Mouse (Mus musculus): ENCODE results near the gene Dmrtc2.
A peak's percentile ranks its signal among the peaks of the same experiment; 100 is the strongest.
"Not testable (repeated sequence)": the region's sequence is repeated elsewhere in the genome, so short reads cannot be mapped to it uniquely, and the experiment has no call there.

Gene Dmrtc2

DNA sequence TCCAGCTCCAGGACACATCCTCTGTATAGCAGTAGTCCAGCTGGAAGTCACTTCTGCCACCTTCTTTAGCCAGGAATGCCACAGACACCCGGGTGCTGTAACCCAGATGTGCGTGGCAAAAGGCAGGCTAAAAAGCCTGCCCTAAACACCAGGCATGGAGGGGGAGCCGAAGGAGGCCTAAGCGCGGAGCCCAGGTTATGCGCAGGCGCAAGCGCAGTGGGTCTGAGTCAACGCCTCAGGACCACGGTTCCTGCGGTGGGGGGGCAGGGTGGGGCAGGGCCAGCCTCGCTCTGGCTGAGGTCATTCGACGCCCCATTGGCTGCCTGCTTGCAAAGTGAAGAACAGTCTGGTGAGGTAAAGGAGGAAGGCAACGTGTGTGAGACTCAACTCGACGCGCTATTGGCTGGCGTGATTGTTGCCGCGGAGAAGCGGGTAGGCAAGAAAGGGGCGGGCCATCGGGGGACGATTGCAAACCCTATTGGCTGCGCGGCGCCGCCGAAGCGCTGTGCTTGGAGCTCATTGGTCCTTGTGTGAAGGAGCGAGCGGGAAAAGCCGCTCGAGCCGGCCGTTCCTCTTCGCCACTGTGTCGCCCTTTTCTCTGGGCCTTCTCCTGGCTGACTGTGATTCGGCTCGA, at the start of gene Dmrtc2, which contains the start of gene Lypd4:
TSS of gene Dmrtc2 (plus strand) at position 526 of the 634 bp plus-strand sequence.
TSS of gene Lypd4 (minus strand) at position 410 of the 634 bp plus-strand sequence.
- no peak for DNase-seq (ENCODE audit: low read depth, low spot score)

DNA sequence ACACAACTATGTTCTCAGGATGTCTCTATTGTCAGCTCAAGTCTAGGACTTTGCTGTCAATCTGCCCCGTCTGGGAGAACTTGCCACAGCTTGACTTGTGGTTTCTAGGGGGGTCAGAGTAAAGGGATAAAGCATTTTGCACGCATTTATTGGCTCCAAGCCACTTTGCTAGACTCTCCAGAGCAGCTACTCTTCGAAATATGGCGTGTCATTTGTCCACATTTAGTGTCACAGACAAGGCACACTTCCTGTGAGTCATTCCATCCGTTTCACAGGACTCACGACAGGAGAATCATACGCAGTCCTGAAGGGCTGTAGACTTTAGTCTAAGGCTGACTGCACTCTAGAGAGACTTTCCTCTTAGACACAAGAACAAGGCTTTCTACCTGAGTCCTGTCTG, 45.4 kb upstream of the Dmrtc2 start:
- no peak for DNase-seq (ENCODE audit: low read depth, low spot score)

DNA sequence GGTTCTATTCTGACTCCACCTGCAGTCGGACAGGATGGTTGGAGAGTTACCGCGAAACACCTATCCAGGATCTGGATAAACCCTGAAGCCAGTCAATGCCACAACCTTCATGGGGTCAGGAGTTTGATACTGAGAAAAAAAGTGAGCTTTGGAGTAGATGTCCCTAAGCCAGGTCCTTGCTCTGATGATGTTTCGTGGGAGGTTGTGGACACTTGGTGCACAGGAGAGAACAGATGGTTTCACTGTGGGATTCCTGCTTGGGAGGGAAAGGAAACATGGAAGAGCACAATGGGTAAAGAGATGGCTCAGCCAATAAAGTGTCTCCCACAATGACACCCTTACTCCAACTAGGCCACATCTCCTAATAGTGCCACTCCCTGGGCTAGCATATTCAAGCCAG, 42.7 kb upstream of the Dmrtc2 start:
- DNase-seq (ENCODE audit: low read depth, low spot score), result no peak

DNA sequence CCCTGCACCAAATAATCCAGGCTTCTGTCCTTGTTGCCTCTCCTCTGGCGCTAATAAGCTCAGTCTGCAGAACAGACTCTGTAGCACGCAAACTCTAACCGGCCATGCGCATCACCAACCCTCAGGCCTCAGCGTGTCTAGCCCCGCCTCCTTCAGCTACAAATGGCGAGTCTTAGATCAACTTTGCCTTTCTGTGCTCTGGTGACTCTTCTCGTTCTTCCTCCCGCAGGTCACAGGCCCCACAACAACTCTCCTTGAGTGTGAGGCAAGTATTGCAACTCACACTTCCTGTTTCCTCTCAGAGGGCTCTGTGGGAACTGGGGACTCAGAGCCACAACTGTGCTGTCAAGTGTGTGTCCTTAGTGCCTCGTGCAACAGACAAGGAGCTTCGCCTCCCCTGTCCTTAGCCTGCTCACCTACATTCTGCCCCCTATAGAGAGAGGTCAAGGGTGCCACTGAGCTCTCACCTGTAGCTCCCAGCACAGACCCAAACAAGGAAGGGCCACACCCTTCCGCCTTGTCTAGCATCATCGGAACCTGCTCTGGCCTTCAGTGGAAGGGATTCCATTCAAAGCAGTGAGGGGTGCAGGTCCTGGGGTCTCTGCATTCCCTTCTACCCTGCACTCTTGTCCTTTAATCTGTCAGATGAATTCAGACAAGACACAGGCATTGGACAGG, 31.0 kb upstream of the Dmrtc2 start:
- DNase-seq (ENCODE audit: low read depth, low spot score), result not testable (repeated sequence)

DNA sequence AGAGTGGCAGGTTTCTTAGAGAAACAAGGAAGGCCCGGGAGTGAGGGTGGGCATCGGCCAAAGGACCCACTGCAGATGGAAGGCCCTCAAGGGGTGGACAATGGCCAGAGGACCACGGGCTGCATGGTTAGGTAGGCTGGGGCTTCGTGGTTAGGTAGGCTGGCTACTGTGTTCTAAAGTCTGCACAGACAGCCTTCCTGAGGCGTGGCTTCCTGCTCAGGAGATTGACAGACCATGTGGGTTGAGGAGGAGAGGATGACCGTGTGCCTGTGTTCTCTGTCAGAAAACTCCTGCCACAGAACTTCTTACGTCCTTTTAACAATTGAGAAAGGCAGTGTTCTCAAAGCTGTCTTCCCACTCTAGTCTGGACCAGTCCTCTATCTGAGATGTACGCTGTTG, 30.4 kb upstream of the Dmrtc2 start:
- no peak for DNase-seq (ENCODE audit: low read depth, low spot score)

DNA sequence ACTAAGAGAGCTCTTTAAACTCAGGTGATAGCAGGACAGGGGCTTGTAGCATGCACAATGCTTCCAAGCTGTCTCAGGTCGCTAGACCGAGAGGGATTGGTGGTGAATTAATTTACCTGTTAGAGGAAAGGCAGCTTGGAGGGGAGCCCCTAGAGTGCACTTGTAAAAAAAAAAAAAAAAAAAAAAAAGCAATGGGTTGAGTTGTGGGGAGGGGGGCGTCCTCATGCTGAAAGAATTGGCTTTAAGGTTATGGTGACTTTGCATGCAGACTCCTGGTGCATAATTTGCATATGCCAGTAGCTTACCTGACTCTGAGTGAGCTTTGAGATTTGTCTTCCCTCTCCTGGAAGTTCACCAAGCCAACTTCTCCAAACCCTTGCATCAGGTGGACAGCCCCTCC, 29.5 kb upstream of the Dmrtc2 start:
- DNase-seq (ENCODE audit: low read depth, low spot score), result no peak

DNA sequence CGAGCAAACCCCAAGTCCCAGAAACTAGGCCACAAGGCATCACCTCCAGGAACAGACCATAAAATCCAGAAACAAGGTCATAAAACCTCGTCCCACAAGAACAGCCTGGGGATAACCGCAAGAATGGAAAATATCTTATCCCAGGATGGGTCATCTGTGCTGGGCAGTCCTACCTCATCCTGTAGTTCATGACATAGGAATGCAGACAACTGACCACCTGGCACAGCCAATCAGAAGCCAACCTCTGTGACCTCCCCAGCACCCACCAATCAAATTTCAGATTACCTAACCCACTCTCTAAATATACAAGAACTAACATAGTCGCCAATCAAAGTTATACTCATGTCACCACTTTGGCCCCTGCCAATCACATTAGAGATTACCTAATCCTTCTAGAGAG, 28.8 kb upstream of the Dmrtc2 start:
- DNase-seq (ENCODE audit: low read depth, low spot score), result no peak

DNA sequence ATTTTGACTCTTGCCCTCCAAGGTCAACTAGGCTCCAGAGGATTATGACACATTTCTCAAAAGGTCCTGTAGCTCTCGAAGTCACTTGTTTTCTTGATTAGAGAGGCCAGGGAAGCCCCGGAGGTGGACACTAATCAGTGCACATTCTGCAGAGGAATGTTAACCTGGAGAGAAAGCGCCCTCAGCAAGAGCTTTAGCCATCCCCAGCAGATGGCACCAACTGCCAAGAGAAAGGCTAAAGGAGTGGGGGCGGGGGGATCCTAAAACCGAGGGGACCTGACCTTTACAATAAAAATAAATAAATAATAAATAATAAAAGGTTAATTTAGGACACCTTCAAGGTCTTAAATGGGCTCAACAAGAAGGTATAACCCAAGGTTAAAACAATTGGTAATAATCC, 25.7 kb upstream of the Dmrtc2 start:
- no peak for DNase-seq (ENCODE audit: low read depth, low spot score)

DNA sequence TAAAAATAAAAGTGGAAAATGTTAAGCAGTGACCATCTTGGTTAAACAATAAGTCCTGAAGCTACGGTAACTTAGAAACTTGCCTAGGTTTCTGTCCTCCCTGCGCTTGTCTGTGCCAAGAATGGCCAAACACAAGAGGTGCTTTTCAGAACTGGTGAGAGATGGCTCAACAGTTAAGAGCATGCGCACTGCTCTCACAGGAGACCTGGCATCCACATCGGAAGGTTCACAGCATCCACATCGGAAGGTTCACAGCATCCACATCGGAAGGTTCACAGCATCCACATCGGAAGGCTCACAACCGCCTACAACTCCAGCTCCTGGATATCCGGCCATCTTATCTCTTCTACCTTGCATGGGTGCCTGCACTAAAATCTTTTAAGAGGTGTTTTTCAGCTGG, 24.7 kb upstream of the Dmrtc2 start:
- no peak for DNase-seq (ENCODE audit: low read depth, low spot score)

DNA sequence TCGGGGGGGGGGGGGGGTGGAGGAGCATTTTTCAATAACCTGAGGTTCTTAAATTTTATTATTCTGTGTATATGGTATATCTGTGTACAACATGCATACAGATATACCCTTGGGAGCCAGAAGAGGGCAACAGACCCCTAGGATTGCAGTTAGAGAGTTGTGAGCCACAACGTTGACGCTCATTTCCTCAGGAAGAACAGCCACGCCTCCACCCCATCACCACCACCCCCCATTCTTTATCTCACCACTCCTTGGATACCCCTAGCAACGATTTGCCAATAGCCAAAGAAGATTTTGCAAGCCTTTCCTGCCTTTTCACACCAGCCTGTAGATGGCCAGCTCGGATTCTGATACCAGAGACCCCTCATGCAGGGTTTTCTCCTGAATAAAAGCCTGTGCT, 24.1 kb upstream of the Dmrtc2 start:
- DNase-seq (ENCODE audit: low read depth, low spot score), result peak; percentile 59

DNA sequence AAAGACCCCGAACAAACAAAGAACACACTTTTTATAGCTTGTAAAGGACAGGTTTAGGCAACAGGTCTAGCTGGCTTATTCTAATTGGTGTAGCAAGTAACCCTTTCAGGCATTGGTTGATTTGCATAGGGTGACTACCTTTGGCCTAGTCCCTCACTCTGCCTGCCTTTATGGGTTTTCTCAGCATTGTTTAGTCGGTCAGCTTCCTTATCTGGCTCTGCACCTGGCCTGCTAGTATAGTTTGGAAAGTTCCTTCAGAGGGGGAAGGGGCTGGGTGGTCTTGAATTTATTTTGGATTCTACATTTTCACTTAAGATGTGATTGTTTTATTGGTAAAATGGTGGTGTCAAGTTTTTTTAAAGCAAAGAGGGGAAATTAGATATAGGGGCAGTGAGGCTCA, 23.3 kb upstream of the Dmrtc2 start:
- not testable (repeated sequence) for DNase-seq (ENCODE audit: low read depth, low spot score)

DNA sequence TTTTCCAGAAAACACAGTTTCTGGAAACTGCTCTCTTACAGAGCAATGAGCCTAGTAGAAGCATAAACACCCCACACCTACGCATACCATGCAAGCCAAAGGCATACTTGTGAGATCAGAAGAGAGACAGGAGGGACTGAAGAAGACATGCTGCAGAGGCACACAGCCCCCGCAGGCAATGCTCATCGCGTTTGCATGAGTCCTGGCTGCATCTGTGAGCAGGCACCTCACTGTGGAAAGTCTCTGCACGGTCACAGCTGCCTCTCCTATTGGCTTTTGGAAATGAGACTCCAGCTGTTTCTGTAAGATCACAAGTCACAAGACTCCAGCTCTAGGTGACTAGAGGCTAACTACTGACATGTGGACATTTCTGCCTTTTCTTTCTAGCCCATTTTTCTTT, 19.7 kb upstream of the Dmrtc2 start:
- DNase-seq (ENCODE audit: low read depth, low spot score), result peak; percentile 23

DNA sequence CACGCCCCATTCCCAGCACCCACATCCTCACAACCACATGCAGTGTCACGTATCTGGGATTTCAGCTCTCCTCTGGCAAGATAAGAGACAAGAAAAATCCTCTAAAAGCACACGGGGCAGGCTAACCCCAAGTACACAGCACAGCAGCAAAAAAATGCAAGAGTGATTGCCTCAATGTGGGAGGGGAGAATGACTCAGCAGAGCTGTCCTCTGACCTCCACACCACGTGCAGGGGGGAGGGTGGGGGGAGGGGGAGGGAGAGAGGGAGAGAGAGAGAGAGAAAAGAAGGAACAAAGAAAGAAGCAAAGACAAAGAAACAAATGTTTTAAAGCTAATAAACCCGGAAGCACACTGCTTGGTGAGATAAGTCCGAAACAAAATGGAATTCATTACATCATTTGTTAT, 19.0 kb upstream of the Dmrtc2 start:
- peak; percentile 60 for DNase-seq (ENCODE audit: low read depth, low spot score)

DNA sequence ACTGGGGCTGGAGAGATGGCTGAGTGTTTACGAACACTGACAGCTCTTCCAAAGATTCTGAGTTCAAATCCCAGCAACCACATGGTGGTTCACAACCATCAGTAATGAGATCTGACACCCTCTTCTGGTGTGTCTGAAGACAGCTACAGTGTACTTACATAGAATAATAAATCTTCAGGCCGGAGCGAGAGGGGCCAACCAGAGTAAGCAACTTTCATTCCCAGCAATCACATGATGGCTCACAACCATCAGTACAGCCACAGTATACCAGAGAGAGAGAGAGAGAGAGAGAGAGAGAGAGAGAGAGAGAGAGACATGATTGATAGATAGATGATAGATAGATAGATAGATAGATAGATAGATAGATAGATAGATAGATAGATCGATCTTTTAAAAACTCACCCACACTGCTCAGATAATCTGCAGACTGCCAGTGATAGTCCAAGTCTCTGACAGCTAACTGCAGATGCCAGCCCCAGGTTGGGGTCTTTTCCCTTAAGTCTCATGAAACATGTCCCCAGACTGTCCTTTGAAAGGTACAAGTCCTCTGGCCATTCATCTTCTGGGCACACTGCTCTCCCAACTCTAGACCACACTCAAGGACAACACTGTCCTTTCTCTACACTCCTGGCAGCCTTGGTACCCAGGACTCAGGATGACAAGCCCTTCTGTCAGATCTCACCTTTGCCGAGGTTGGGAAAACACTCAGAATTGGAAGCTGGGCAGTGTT, 18.1 kb upstream of the Dmrtc2 start:
- DNase-seq (ENCODE audit: low read depth, low spot score), result no peak

DNA sequence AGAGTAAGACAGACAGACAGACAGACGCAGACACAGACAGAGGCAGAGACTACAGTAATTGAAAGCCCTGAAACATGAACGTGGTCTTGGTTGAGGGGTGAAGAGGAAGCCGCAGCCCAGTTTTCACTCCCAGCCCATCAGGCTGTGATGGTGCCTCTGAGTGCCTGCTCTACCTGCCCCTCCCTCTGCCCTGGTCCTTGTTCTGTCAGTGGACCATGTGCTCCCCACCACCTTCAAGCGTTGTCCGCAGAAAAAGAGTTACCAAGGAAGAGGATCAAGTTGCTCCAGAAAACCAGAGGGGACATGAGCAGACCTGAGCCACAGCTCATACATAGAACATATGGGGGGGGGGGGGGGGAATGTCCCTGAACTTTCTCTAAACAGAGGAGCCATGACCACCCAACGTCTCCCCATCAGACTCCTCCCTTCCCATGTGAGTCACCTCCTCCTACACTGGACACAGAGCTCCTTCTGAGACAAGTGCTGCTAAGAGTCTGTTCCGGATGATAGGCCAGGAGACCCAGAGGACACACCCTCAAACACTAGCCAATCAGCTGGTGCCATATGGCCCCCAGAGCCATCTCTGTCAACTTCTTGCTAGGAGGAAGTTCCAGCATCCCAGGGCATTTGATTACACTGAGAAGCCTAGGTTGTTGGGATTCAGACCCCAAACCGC, 17.2 kb upstream of the Dmrtc2 start:
- DNase-seq (ENCODE audit: low read depth, low spot score), result peak; percentile 19

DNA sequence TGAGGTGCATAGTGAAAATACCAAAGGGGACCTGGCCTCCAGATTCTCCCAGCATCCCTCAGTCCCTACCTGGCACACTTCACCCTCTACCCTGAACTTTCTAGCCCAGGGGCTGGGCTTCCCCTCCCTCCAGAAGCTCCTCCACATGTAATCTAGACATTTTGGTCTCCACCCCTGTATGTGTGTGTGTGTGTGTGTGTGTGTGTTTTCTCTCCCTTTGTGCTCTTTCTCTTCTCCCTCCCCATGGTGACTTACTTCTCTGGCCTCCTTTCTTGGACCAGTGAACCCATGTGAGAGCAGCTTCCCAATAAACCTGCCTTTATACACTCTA, 16.7 kb upstream of the Dmrtc2 start:
- no peak for DNase-seq (ENCODE audit: low read depth, low spot score)

DNA sequence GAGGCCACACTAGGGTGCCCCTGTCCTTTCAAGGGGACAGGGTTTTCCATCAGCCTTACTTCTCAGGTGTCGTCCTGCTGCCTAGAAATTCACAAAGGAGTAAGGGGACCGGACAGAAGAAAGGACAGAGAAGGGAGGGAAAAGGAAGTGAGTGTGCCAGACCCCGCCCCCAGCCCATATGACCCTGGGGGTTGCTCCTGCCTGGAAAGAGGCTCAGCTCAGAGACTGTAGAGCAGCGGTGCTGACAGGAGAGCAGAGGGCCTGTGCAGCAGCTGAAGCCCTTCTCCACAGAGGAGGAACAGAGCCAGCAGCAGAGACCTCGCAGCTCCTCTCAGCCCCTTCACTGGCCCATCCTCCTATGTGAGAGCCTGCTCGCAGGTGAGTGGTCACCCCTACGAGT, 16.2 kb upstream of the Dmrtc2 start:
- no peak for DNase-seq (ENCODE audit: low read depth, low spot score)

DNA sequence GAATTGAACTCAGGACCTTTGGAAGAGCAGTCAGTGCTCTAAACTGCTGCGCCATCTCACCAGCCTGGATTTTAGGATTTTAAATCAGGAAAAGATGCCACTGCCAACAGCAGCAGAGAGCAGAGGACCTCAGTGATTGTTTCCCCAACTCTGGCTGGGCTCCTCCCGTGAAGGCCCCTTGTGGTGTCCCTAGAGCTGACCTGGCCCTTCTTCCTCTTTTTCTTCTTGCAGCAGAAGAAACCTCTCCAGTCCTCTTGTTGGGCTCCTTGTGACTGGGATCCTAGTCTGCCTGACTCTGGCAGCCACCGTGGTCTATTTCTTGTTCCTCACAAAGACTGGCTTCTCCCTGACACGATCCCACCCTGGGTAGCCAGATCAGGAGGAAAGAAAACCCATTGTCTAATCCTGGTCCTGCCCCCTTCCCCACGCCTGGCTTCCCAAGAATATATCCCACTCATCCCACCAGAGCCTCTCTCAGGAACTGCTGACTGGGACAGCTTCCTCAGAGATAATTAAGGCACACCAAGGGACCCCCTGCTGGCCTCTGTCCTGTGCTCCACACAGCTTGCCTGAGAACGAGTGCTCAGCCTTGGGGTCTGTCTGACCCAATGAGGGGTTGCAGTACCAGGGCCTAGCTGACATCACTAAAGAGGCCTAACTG, 13.3 kb upstream of the Dmrtc2 start:
- no peak for DNase-seq (ENCODE audit: low read depth, low spot score)

DNA sequence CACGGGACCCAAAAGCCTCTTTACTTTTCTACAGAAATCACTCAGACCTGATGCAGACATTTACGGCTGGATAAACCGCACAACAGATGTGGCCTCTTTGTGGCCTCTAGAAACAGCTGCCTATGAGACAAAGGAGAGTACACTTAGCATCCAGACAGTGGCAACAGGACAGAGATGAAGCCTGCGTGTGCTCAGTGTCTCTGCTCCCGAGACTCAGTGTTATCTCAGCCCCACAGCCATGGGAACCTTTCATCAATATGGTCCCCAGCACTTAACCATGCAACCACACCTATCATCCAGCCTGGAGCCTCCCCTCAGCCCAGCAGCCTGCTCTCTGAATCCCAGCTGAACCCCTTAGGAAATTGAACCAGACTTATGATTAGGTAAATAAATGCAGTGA, 10.6 kb upstream of the Dmrtc2 start:
- DNase-seq (ENCODE audit: low read depth, low spot score), result no peak

DNA sequence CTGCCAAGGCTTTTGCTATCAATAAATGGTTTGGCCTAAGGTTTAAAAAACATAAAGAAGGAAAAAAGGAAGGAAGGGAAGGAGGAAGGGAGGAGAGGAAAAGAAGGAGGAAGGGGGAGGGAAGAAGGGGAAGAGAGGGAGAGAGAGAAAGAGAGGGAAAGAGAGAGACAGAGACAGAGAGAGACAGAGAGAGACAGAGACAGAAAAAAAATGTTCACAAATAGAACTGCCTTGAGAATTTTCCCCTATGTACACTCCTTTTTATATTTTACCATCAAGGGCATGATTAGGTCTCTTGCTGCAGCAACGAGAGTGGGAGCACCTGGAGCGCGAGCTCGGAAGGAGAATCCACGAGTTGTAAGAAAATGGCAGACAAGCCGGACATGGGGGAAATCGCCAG, 7.9 kb upstream of the Dmrtc2 start, which contains the start of gene Gm9844:
TSS of gene Gm9844 (plus strand) at position 301 of the 400 bp plus-strand sequence.
- no peak for DNase-seq (ENCODE audit: low read depth, low spot score)

DNA sequence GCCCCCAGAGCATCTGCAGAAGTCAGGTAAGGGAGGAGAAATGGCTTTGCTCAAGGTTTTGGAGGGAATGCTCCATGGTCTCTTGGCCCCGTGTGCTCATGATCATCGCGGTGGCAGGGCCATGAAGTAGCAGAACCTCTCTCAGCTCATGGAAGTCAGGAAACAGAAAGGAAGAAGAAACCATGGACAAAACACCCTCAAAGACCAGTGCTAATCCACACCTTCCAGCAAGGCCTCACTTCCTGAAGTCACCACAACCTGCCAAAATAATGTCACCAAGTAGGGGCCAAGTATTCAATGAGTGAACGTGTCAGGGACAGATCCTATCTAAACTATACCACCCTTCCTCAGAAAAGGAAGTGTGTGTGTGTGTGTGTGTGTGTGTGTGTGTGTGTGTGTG, 7.0 kb upstream of the Dmrtc2 start:
- no peak for DNase-seq (ENCODE audit: low read depth, low spot score)

DNA sequence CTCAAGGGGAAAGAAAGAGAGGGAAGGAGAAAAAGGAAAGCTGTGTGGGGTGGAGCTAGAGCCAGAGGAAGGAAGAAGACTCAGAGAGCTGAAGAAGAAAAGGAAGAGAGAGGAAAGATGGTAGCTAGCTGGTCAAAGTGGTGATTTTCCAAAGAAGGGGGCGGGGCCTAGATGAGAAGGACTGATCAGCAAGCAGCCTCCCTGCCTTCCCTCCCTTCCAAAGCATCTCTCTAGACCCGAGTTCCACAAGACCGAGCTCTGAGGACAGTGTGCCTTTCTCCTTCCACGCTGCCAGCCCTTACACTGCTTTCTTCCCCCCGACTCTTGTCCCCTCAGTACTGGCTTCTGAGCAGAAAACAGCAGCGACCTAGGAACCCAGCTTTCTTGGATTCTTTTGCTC, 5.7 kb upstream of the Dmrtc2 start:
- no peak for DNase-seq (ENCODE audit: low read depth, low spot score)
